Mouse (Mus musculus): Measurements from ENCODE around the gene Nr1d1. TPM values are rescaled to one million over a fixed set of nuclear protein-coding genes. Genes with fewer than 3 reads are reported as not detected.

Nr1d1 gene
- 91.9 and 211 TPM in 2 replicates for polyA plus RNA-seq (2012; rRNA removed; ENCODE audit: low replicate concordance)

GRCm38 (mm10) chr11:98774582-98775347 lies at the start of gene Nr1d1:
Gene Nr1d1, minus strand, starts transcription at chr11:98775333.

GRCm38 (mm10) chr11:98804605-98805004 lies 29.5 kb upstream of the Nr1d1 start, which contains the start of gene Casc3:
Gene Casc3, plus strand, starts transcription at chr11:98804905.

DNA sequence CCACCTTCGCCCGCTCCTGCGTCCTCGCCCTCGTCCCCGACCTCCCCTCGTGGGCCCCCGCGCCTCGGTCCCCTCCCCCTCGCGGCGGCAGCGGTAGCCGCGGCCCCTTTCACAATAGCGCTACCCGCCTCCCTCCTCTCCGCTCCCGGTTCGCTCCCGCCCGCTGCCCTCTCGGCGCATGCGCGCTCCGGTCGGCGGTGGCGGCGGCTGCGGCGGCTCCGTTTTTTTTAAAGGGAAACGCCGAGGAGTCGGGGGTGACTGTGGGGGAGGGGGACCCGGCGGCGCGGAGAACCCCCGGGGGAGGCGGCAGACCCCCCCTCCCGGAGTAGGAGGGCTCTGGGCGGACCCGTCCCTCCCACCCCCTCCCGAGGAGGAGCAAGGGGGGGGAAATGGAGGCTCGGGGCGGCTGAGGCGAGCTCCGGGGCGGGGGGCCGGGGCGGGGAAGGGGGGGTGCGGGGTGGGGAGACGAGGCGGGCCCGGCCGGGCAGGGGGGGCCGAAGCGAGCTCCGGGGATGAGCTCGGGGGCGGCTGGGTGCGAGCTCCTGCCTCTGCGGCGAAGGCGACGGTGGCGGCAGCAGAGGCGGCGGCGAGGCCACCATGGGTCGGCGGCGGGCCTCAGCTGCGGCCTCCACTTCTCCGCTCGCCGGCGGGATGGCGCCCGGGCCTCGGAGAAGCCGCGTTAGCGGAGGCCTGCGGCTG lies 20.0 kb upstream of the Nr1d1 start, which contains the start of gene Msl1:
Gene Msl1, plus strand, starts transcription at position 502 of the 699 bp plus-strand sequence.

DNA sequence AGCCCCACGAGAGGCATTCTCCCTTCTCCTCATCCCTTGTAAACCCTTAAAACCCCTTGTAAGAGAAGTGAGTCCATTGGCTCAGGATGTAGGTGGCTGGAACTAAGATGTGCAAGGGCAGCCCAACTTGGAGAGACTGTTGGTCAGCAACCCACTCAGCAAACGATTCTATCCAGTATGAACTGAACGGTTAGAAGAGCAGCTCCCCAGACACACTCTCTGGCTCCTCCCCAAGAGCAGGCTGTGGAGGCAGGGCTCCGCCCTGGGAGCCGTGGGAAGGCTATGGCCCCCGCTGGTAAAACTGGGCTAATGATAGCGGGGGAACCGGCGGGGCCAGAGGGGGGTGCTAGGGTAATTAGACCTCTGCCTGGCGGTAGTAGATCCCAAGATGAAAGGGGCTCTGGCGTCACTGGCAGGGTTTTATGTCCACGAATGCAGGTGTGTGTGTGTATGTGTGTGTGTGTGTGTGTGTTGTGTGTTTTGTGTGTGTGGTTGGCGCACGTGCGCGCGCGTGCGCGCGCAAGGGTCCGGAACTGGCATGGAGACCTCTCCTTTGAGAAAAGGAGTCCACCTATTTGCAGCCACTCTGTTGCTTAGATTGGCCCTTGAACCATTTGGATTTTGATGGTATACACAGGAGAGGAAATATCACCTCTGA lies 34.6 kb downstream of the Nr1d1 start, which contains the start of gene Thra:
Gene Thra, plus strand, starts transcription at position 246 of the 658 bp plus-strand sequence.

DNA sequence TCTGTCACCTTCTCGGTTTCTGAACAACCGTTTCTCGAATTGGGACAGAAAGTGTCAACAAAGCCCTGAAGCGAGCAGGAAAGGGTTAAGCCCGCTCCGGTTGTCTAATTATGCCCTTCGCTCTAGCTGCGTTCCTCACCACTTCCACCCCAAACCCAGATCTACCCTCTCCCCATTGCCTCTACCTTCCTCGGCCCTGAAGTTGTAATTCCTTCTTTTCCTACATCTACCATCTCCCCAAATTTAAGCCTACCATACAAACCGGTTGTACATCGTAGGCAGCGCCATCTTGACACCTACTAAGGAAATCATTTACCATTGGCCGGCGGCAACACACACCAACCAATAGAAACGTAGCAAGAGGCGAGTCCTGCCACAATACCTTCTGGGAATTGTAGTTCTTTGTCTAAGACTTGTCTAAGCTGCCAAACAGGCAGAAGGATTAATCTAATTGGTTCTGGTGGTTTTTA lies 46.0 kb downstream of the Nr1d1 start, which contains the start of gene Med24:
Gene Med24, minus strand, starts transcription at position 317 of the 470 bp plus-strand sequence.

Other genes with a start within 250 kb of the Nr1d1 start
- 1.4 and 3.0 TPM in 2 replicates for gene Ikzf3, start 229.3 kb downstream of the Nr1d1 start, polyA plus RNA-seq (2012; rRNA removed; ENCODE audit: low replicate concordance)
- 0.18 TPM in 1 of 2 replicates, not detected in the other for gene Zpbp2, start 224.2 kb downstream of the Nr1d1 start, polyA plus RNA-seq (2012; rRNA removed; ENCODE audit: low replicate concordance)
- gene Ormdl3, start 188.0 kb downstream of the Nr1d1 start, polyA plus RNA-seq (2012; rRNA removed; ENCODE audit: low replicate concordance), result 58.2 and 142 TPM in 2 replicates
- not detected in 2 replicates for gene Lrrc3c, start 177.0 kb downstream of the Nr1d1 start, polyA plus RNA-seq (2012; rRNA removed; ENCODE audit: low replicate concordance)
- not detected in 2 replicates for gene Gm12355, start 149.7 kb downstream of the Nr1d1 start, polyA plus RNA-seq (2012; rRNA removed; ENCODE audit: low replicate concordance)
- gene Gsdma3, start 149.0 kb downstream of the Nr1d1 start, polyA plus RNA-seq (2012; rRNA removed; ENCODE audit: low replicate concordance), result not detected in 2 replicates
- 0.38 and 44.1 TPM in 2 replicates for gene Gsdma2, start 128.6 kb downstream of the Nr1d1 start, polyA plus RNA-seq (2012; rRNA removed; ENCODE audit: low replicate concordance)
- 0.23 and 0.46 TPM in 2 replicates for gene Gsdma, start 111.0 kb downstream of the Nr1d1 start, polyA plus RNA-seq (2012; rRNA removed; ENCODE audit: low replicate concordance)
- 152 and 167 TPM in 2 replicates for gene Psmd3, start 92.8 kb downstream of the Nr1d1 start, polyA plus RNA-seq (2012; rRNA removed; ENCODE audit: low replicate concordance)
- gene Csf3, start 74.1 kb downstream of the Nr1d1 start, polyA plus RNA-seq (2012; rRNA removed; ENCODE audit: low replicate concordance), result 0.13 TPM in 1 of 2 replicates, not detected in the other
- 51.4 and 68.3 TPM in 2 replicates for gene Med24, start 45.9 kb downstream of the Nr1d1 start, polyA plus RNA-seq (2012; rRNA removed; ENCODE audit: low replicate concordance)
- 78.1 and 149 TPM in 2 replicates for gene Thra, start 34.7 kb downstream of the Nr1d1 start, polyA plus RNA-seq (2012; rRNA removed; ENCODE audit: low replicate concordance)
- gene Msl1, start 20.2 kb upstream of the Nr1d1 start, polyA plus RNA-seq (2012; rRNA removed; ENCODE audit: low replicate concordance), result 24.9 and 48.0 TPM in 2 replicates
- gene Casc3, start 29.6 kb upstream of the Nr1d1 start, polyA plus RNA-seq (2012; rRNA removed; ENCODE audit: low replicate concordance), result 18.0 and 20.3 TPM in 2 replicates
- 25.4 and 30.7 TPM in 2 replicates for gene Rapgefl1, start 61.5 kb upstream of the Nr1d1 start, polyA plus RNA-seq (2012; rRNA removed; ENCODE audit: low replicate concordance)
- gene Wipf2, start 88.3 kb upstream of the Nr1d1 start, polyA plus RNA-seq (2012; rRNA removed; ENCODE audit: low replicate concordance), result 10.8 and 18.0 TPM in 2 replicates
- 0.12 and 0.36 TPM in 2 replicates for gene Cdc6, start 132.5 kb upstream of the Nr1d1 start, polyA plus RNA-seq (2012; rRNA removed; ENCODE audit: low replicate concordance)
- 39.4 and 56.7 TPM in 2 replicates for gene Rara, start 152.5 kb upstream of the Nr1d1 start, polyA plus RNA-seq (2012; rRNA removed; ENCODE audit: low replicate concordance)
- 3.4 and 7.4 TPM in 2 replicates for gene Gjd3, start 207.7 kb upstream of the Nr1d1 start, polyA plus RNA-seq (2012; rRNA removed; ENCODE audit: low replicate concordance)
- 2.1 and 3.1 TPM in 2 replicates for gene Top2a, start 248.9 kb upstream of the Nr1d1 start, polyA plus RNA-seq (2012; rRNA removed; ENCODE audit: low replicate concordance)